Mouse (Mus musculus) MEL (cell line): Measurements from ENCODE around the gene Tnfsfm13.

Source experiments
- CTCF ChIP-seq, 3 experiments: IDR thresholded peaks in 2 of 3; conservative IDR thresholded peaks in 1 of 3; 2 replicates each; pipeline ENCODE4 v1.5.1; 2011 to 2012; ENCODE audit warnings: low read length in 3 of 3, low read depth in 2 of 3, mild to moderate bottlenecking in 2 of 3, improper control_type of control experiment in 1 of 3, inconsistent platforms in 1 of 3, mixed read lengths in 1 of 3, moderate library complexity in 1 of 3; ENCODE audit not compliant: control insufficient read depth in 1 of 3, insufficient read depth in 1 of 3, poor library complexity in 1 of 3, severe bottlenecking in 1 of 3
- MXI1 ChIP-seq: IDR thresholded peaks from 2 replicates; pipeline ENCODE4 v1.6.1; 2011; ENCODE audit warnings: mild to moderate bottlenecking, low read depth, low read length, improper control_type of control experiment
- POLR2A ChIP-seq, 2 experiments: IDR thresholded peaks; 2 replicates each; pipeline ENCODE4 v1.6.1; 2011 to 2012; ENCODE audit warnings: low read length in 2 of 2, mild to moderate bottlenecking in 2 of 2, control low read depth in 1 of 2, improper control_type of control experiment in 1 of 2, low read depth in 1 of 2, moderate library complexity in 1 of 2; ENCODE audit not compliant: control insufficient read depth in 1 of 2, insufficient read depth in 1 of 2, poor library complexity in 1 of 2
- TCF12 ChIP-seq: IDR thresholded peaks from 2 replicates; pipeline ENCODE4 v1.6.1; 2014; ENCODE audit warnings: low read depth, mild to moderate bottlenecking, inconsistent platforms, low read length, improper control_type of control experiment, moderate library complexity

- TF ChIP-seq POLR2A (IDR thresholded peaks at IDR 0.05; ENCODE audit: control insufficient read depth in 1 of 2, insufficient read depth in 1 of 2, low read depth in 1 of 2, low read length in 2 of 2, poor library complexity in 1 of 2) (no peak), CTCF (IDR thresholded peaks at IDR 0.05 in 2 of 3, conservative IDR thresholded peaks at IDR 0.05 in 1 of 3; ENCODE audit: control insufficient read depth in 1 of 3, insufficient read depth in 1 of 3, low read depth in 2 of 3, low read length in 3 of 3, poor library complexity in 1 of 3, severe bottlenecking in 1 of 3) (no peak), TCF12 (no peak), MXI1 (no peak)
Measured at GRCm38 (mm10) chr11:69682209-69682839, 13.6 kb downstream of the Tnfsfm13 start.
